Mouse (Mus musculus) liver, adult (tissue): ENCODE results near the gene Nop58.

Source experiments
- GATA4 ChIP-seq: IDR thresholded peaks from 2 replicates; pipeline ENCODE4 v1.6.1; 2014; ENCODE audit warnings: mild to moderate bottlenecking, low read length; ENCODE audit not compliant: insufficient replicate concordance

Gene Nop58

GRCm38 (mm10) chr1:59684819-59685755, at the start of gene Nop58:
Gene Nop58, plus strand, starts transcription at chr1:59684971.
- no peak for TF ChIP-seq GATA4

- TF ChIP-seq GATA4: no peak
Measured at GRCm38 (mm10) chr1:59636349-59636748, 48.4 kb upstream of the Nop58 start.

GRCm38 (mm10) chr1:59638371-59638770, 46.4 kb upstream of the Nop58 start:
- no peak for TF ChIP-seq GATA4

GRCm38 (mm10) chr1:59642488-59642887, 42.3 kb upstream of the Nop58 start:
- no peak for TF ChIP-seq GATA4

GRCm38 (mm10) chr1:59651201-59651819, 33.5 kb upstream of the Nop58 start:
- no peak for TF ChIP-seq GATA4

- TF ChIP-seq GATA4: no peak
Measured at GRCm38 (mm10) chr1:59653243-59653911, 31.4 kb upstream of the Nop58 start.

- TF ChIP-seq GATA4: no peak
Measured at GRCm38 (mm10) chr1:59656244-59657171, 28.3 kb upstream of the Nop58 start.

GRCm38 (mm10) chr1:59663456-59664135, 21.2 kb upstream of the Nop58 start:
- no peak for TF ChIP-seq GATA4

GRCm38 (mm10) chr1:59668871-59669270, 15.9 kb upstream of the Nop58 start:
- TF ChIP-seq GATA4: no peak

GRCm38 (mm10) chr1:59669962-59670630, 14.7 kb upstream of the Nop58 start:
- no peak for TF ChIP-seq GATA4

- TF ChIP-seq GATA4: no peak
Measured at GRCm38 (mm10) chr1:59670641-59671168, 14.1 kb upstream of the Nop58 start, which contains the start of gene Sumo1. Gene Sumo1, minus strand, starts transcription at chr1:59670834.

- TF ChIP-seq GATA4: no peak
Measured at GRCm38 (mm10) chr1:59673661-59674060, 11.1 kb upstream of the Nop58 start.
